Mouse (Mus musculus) hindlimb bud, embryonic 11.5 days (tissue): ENCODE data around the gene Xab2.
"Not testable (repeated sequence)": the region's sequence is repeated elsewhere in the genome, so short reads cannot be mapped to it uniquely, and the experiment has no call there.

ENCODE experiments used
- DNase-seq: peaks from one replicate; pipeline ENCODE4 v3.0.0-alpha.2; 2012; ENCODE audit warnings: low read depth, low spot score; ENCODE audit errors: extremely low spot score

Xab2 gene

GRCm38 (mm10) chr8:3609816-3610150 lies 11.3 kb downstream of the Xab2 start:
- DNase-seq = no peak

GRCm38 (mm10) chr8:3609046-3609815 lies 11.9 kb downstream of the Xab2 start:
- no peak for DNase-seq

DNA sequence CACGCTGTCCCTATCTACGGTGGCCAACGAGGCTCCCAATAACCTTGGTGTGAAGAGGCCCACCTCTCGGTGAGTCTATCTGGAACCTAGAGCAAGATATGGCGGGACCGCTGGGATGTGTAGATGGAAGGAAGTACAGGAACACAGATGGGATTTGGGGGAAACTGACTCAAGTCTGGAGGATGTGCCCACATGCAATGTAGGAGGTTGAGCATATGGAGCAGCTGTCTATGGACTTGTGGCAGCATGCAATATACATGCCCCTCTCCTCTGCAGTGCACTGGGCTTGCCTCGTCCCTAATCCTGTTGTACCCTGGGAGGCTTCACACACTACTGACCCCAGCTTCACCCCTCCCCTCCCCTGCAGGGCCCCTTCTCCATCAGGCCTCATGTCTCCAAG lies 13.3 kb downstream of the Xab2 start:
- DNase-seq = no peak

DNA sequence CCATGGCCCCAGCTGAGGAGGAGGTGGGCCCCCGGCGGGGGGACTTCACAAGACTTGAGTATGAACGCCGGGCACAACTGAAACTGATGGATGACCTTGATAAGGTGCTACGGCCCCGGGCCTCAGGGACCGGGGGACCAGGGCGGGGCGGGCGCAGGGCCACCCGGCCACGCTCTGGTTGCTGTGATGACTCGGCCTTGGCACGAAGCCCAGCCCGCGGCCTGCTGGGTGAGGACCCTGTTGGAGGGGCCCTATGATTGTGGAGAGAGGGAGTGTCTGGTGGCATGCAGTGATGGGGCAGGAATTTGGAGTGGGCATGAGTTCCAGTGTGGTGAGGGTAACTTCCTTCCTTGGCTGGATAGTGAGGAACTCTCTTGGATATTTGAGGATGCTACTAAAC lies 14.5 kb downstream of the Xab2 start:
- DNase-seq = no peak

GRCm38 (mm10) chr8:3603439-3603838 lies 17.7 kb downstream of the Xab2 start:
- no peak for DNase-seq

GRCm38 (mm10) chr8:3600401-3600800 lies 20.7 kb downstream of the Xab2 start:
- DNase-seq = no peak

DNA sequence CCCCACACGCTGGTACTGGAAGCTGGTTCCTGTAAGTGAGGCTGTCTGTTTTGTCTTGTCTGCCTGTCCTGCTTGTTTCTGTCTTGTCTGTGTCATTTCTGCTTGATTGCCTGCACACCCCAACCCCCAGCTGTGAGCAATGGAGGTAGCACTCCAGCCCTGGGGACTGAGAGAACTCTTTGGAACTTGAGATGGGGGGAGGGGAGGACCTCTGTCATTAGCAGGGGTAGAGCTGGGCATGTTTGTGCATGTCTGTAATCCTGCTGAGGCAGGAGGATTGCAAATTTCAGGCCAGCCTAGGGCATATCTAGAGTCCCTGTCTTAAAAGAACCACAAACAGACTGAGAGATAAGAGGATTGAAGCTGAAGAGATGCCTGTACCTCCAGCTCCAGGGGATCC lies 21.9 kb downstream of the Xab2 start:
- no peak for DNase-seq

GRCm38 (mm10) chr8:3598054-3598453 lies 23.1 kb downstream of the Xab2 start:
- no peak for DNase-seq

DNA sequence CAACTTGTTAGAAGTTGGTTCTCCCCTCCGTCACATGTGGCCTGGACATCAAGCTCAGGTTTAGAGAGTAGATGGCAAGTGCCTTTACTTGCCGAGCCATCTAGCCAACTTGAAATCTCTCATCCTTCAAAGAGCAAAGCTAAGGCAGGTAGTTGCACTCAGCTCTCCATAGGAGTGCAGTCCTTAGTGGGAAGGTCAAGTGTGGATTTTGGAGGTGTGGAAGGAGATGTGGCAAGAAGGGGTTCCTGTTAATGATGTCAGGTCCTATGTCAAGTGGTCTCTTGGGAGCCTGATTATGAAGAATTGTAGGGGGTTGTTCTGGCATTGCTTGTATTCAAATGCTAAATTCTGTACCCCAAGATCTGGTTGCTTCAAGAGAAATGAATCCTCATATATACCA lies 26.6 kb downstream of the Xab2 start:
- DNase-seq = no peak

DNA sequence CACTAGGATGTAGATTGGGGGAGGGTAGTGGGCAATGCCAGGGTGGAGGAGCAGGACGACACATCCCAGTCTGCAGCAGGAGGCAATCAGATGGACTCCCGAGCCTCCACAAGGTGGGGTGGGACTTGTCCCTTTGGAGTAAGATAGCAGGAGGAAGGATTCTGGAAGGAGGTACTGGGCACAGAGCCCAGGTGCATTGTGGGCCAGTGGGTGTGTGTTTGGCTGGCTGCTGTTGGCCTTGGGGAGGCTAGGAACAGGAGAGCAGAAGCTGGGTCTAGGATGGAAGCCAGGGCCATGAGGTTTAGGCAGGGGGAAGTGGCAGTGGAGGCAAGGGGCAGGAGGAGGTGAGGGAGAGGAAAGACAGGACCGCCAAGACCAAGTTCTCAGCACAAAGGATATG lies 27.6 kb downstream of the Xab2 start:
- no peak for DNase-seq

GRCm38 (mm10) chr8:3588258-3588633 lies 32.9 kb downstream of the Xab2 start:
- DNase-seq = no peak

GRCm38 (mm10) chr8:3587391-3588257 lies 33.5 kb downstream of the Xab2 start:
- DNase-seq = no peak

DNA sequence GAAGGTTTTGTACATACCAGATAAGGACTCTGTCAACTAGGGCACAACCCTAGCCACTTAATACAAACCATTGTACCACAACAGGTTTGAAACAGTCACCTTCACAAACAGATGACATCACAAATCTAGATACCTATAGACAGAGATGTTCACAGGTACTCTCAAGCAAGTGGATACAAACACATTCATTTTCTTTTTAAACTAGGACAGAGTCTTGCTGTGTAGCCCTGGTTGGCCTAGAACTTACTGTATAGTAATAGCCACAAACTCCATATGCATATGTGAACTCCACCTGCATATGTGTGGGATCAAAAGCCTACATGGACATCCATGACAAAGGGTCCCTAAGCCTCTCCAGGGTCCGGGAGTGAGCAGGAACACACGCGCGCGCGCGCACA lies 34.1 kb downstream of the Xab2 start, which contains the start of gene Camsap3:
Gene Camsap3, plus strand, starts transcription at position 301 of the 398 bp plus-strand sequence.
- no peak for DNase-seq

- no peak for DNase-seq
Measured at GRCm38 (mm10) chr8:3586452-3586851, 34.7 kb downstream of the Xab2 start.

DNA sequence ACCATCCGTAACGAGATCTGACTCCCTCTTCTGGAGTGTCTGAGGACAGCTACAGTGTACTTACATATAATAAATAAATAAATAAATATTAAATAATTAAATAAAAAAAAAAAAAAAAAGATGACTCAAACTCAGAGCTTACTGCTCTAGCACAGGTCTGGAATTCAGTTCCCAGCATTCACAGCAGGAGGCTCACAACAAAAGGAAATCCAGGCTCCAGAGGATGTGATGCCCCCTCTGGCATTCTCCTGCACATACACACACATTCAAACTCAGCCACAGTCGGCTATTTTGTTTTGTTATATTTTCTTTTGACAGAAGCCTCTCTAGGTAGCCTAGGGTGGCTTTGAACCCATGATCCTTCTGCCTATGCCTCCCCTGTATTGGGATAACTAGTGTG lies 39.2 kb downstream of the Xab2 start:
- not testable (repeated sequence) for DNase-seq

- no peak for DNase-seq
Measured at GRCm38 (mm10) chr8:3579390-3580364, 41.4 kb downstream of the Xab2 start.

GRCm38 (mm10) chr8:3576211-3576960 lies 44.7 kb downstream of the Xab2 start:
- no peak for DNase-seq

- DNase-seq = no peak
Measured at GRCm38 (mm10) chr8:3574546-3574945, 46.6 kb downstream of the Xab2 start.

DNA sequence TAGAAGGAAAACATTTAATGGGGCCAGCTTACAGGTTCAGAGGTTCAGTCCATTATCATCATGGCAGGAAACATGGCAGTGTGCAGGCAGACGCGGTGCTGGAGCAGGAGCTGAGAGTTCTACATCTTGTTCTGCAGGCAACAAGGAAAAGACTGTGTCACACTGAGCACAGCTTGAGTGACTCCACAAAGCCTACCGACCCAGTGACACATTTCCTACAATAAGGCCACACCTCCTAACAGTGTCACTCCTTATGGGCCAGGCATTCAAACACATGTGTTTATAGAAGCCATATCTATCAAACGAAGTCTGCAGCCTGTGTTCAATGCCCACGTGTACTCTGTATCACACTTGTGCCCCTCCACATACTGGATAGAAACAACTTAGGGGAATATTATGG lies 51.3 kb downstream of the Xab2 start:
- no peak for DNase-seq

GRCm38 (mm10) chr8:3568378-3568777 lies 52.7 kb downstream of the Xab2 start:
- no peak for DNase-seq
